Mouse (Mus musculus): ENCODE results near the gene Osmr.
"Not testable (repeated sequence)": the region's sequence is repeated elsewhere in the genome, so short reads cannot be mapped to it uniquely, and the experiment has no call there.

The Osmr gene

GRCm38 (mm10) chr15:6862125-6862524 is 12.6 kb downstream of the Osmr start:
- no peak for DNase-seq (ENCODE audit: extremely low read depth, low read depth, low spot score)

GRCm38 (mm10) chr15:6861617-6862016 is 13.2 kb downstream of the Osmr start:
- DNase-seq (ENCODE audit: extremely low read depth, low read depth, low spot score) = no peak

DNA sequence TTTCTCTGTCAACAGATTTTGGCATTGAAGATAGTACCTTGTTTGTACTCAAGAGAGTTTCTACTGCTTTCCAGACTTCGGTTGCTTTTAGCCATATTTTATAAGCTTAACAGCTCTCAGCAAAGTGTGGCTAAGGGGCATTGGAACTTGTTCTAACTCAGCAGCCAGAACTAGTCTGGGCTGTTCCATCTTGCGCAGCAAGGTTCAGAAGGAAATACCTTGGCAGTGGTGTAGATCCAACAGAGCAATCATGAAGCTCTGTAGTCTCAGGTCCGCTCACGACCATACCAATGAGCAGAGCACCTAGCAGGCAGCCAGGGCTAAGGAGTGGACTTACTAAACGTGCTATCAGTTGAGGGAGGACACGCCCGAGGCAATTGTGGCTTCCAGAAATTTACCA is 15.0 kb downstream of the Osmr start:
- DNase-seq (ENCODE audit: extremely low read depth, low read depth, low spot score) = peak; percentile 80

- peak; percentile 28 for DNase-seq (ENCODE audit: extremely low read depth, low read depth, low spot score)
These were observed 15.9 kb downstream of the Osmr start for GRCm38 (mm10) chr15:6858871-6859270.

- DNase-seq (ENCODE audit: extremely low read depth, low read depth, low spot score) = no peak
These were observed 17.4 kb downstream of the Osmr start for GRCm38 (mm10) chr15:6857270-6857905.

GRCm38 (mm10) chr15:6849851-6850250 is 24.9 kb downstream of the Osmr start:
- DNase-seq (ENCODE audit: extremely low read depth, low read depth, low spot score) = no peak

- no peak for DNase-seq (ENCODE audit: extremely low read depth, low read depth, low spot score)
These were observed 34.6 kb downstream of the Osmr start for GRCm38 (mm10) chr15:6840199-6840598.

DNA sequence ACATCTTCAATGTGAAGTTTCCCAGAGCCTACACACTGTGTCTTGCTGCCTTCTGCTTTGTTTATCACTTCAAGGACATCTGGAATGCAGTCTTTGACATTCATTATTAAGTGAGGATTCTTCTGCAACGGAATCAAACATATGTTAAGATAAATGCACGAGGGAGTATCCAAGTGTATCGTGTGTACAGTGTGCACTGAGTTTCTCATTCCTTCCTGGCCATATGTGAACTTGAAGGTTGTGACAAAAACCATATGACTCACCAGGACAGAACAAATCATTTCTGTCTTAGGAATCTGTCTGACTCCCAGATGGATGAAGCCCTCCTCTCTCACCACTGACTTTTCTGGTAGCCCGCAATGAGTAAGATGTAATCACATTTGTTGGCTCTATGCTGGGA is 59.0 kb downstream of the Osmr start:
- no peak for DNase-seq (ENCODE audit: extremely low read depth, low read depth, low spot score)

- DNase-seq (ENCODE audit: extremely low read depth, low read depth, low spot score) = not testable (repeated sequence)
These were observed 73.6 kb downstream of the Osmr start for GRCm38 (mm10) chr15:6801212-6801611.

- no peak for DNase-seq (ENCODE audit: extremely low read depth, low read depth, low spot score)
These were observed 81.9 kb downstream of the Osmr start for GRCm38 (mm10) chr15:6792846-6793245.

GRCm38 (mm10) chr15:6791648-6792047 is 83.1 kb downstream of the Osmr start:
- DNase-seq (ENCODE audit: extremely low read depth, low read depth, low spot score) = no peak

GRCm38 (mm10) chr15:6790011-6790410 is 84.8 kb downstream of the Osmr start:
- DNase-seq (ENCODE audit: extremely low read depth, low read depth, low spot score) = no peak

GRCm38 (mm10) chr15:6787236-6787635 is 87.5 kb downstream of the Osmr start:
- DNase-seq (ENCODE audit: extremely low read depth, low read depth, low spot score) = no peak

- no peak for DNase-seq (ENCODE audit: extremely low read depth, low read depth, low spot score)
These were observed 88.6 kb downstream of the Osmr start for GRCm38 (mm10) chr15:6786212-6786611.

GRCm38 (mm10) chr15:6772265-6772664 is 102.5 kb downstream of the Osmr start:
- no peak for DNase-seq (ENCODE audit: extremely low read depth, low read depth, low spot score)

Measured in fat pad, adult 2 months (tissue).